Mouse (Mus musculus) neural tube, embryonic 14.5 days (tissue): Measurements from ENCODE around the gene Ttc23. TPM values are rescaled to one million over a fixed set of nuclear protein-coding genes. Genes with fewer than 3 reads are reported as not detected.

ENCODE experiments used
- ATAC-seq: fragments of 200-750 bp; cut with Nextera tagmentation; 2 replicates; pipeline ENCODE4 v1.8.0; 2017; ENCODE audit warnings: low read depth, mild to moderate bottlenecking, moderate TSS enrichment, moderate library complexity
- H3K27ac ChIP-seq: fragments of 300-500 bp; sonication (generic); 2 replicates; pipeline ENCODE4 v1.5.1; 2014; ENCODE audit warnings: low read depth, mild to moderate bottlenecking, control low read depth, low read length, moderate library complexity, mixed read lengths
- H3K27me3 ChIP-seq: fragments of 300-500 bp; sonication (generic); 2 replicates; pipeline ENCODE4 v1.6.1; 2014; ENCODE audit warnings: low read length; ENCODE audit not compliant: control insufficient read depth, insufficient read depth
- H3K36me3 ChIP-seq: fragments of 300-500 bp; sonication (generic); 2 replicates; pipeline ENCODE4 v1.6.1; 2014; ENCODE audit warnings: low read length, mixed read lengths; ENCODE audit not compliant: control insufficient read depth, insufficient read depth
- H3K4me1 ChIP-seq: fragments of 300-500 bp; sonication (generic); 2 replicates; pipeline ENCODE4 v1.6.1; 2014; ENCODE audit warnings: low read length; ENCODE audit not compliant: control insufficient read depth, insufficient read depth
- H3K4me2 ChIP-seq: fragments of 300-500 bp; sonication (generic); 2 replicates; pipeline ENCODE4 v1.6.1; 2014; ENCODE audit warnings: mild to moderate bottlenecking, low read depth, low read length, control low read depth
- H3K4me3 ChIP-seq: fragments of 300-500 bp; sonication (generic); 2 replicates; pipeline ENCODE4 v1.5.1; 2014; ENCODE audit warnings: low read depth, low read length, control low read depth, mixed read lengths
- H3K9ac ChIP-seq: fragments of 300-500 bp; sonication (generic); replicated peaks from 2 replicates; pipeline ENCODE4 v1.6.1; 2014; ENCODE audit warnings: low read depth, mild to moderate bottlenecking, control low read depth, low read length, mixed read lengths
- H3K9me3 ChIP-seq: fragments of 300-500 bp; sonication (generic); 2 replicates; pipeline ENCODE4 v1.6.1; 2016; ENCODE audit warnings: low read length; ENCODE audit not compliant: control insufficient read depth
- WGBS: fragments of 180-500 bp; shearing (Covaris S2); extraction: QIAGEN DNeasy Blood & Tissue Kit; methylation state at CpG from one replicate; pipeline ENCODE4 v1.1.7; 2014; 5-methylcytosine and 5-hydroxymethylcytosine counted together
- polyA plus RNA-seq: library from polyadenylated mRNA; unstranded; fragments of >200 nt; fragmentation: Nextera tagmentation; extraction: Ambion mirVana; gene quantifications from 2 replicates; pipeline ENCODE4 v1.2.1, GENCODE M21; 2014

Gene Ttc23
- polyA plus RNA-seq: 5.4 and 10.9 TPM in 2 replicates

DNA sequence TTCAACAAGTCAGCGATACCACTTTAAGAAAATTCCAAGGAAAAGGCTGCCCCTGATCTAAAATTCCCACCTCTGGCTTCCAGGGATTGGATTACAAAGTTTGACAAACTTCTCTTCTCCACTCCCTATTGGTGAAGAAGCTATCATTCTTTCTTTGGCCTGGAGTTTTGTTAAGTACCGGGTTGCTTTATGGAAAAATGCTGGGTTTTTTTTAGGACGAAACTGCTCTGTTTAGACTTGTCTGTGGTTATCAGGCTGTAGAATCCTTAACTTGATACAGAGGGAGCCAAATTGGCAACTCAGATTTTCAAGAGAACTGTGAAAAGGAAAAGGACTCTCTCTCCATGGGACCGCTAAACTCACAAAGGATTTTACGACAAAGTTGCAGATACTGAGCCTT, at the start of gene Ttc23:
Gene Ttc23, plus strand, starts transcription at position 134 of the 400 bp plus-strand sequence.
- 2% methylated on average over 5 of the region's 5 CpGs for WGBS
- ATAC-seq: no peak
- Histone ChIP-seq H3K4me2 (peak within 1 kb of the TSS; percentile 58), H3K9ac (peak within 1 kb of the TSS; percentile 86; the same call in 1 of the 2 replicates), H3K9me3 (no peaks in the 10 kb centered on the region), H3K4me3 (peak within 1 kb of the TSS; percentile 75), H3K27me3 (no peaks in the 10 kb centered on the region), H3K36me3 (no peaks in the 10 kb centered on the region), H3K4me1 (peaks cover 12% of the 10 kb centered on the region; the same call in 1 of the 2 replicates), H3K27ac (no peak within 1 kb of the TSS)

DNA sequence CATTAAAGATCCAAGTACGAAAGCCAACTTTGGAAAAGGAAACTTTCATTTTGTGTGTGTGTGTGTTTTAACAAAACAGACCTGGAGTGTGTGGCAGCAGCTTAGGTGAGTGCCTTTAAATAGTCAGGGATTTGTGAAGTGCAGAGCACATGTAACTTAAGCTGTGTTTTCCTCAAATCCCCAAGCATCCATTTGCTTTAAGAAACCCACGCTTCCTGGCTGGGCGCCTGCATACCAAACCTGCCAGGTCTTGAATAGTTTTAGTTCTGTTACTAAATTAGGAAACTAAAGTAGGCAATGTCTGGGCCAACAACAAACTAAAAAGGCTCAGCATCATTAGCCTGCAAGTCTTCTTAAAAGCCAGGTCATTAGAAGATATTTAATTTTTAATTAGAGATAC, 49.2 kb upstream of the Ttc23 start:
- WGBS: 74% methylated on average over 3 of the region's 3 CpGs
- H3K9me3 ChIP-seq: no peaks in the 10 kb centered on the region
- no peak overlapping the region for H3K9ac ChIP-seq
- H3K4me2 ChIP-seq: no peak overlapping the region
- no peaks in the 10 kb centered on the region for H3K36me3 ChIP-seq
- ATAC-seq: no peak
- H3K4me1 ChIP-seq: no peaks in the 10 kb centered on the region
- H3K4me3 ChIP-seq: no peak overlapping the region
- H3K27ac ChIP-seq: no peak overlapping the region
- no peaks in the 10 kb centered on the region for H3K27me3 ChIP-seq

DNA sequence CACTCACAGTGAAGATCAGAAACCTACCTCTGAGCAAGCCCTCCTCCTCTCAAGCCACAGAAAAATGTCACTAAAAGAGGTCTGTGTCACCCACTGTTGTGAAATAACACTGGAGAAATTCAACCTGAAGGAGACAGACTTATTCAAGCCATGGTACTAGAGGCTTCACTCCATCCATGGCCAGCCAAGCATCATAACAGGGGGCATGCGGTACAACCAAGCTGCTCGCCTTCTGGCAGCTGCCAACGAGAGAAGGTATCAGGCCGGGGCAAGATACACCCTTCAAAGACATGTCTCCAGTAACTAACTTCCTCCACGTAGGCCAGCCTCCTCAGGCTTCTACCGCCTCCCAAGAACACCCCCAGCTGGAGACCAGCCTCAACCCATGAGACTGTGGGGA, 42.1 kb upstream of the Ttc23 start:
- H3K27me3 ChIP-seq: no peaks in the 10 kb centered on the region
- H3K9me3 ChIP-seq: no peaks in the 10 kb centered on the region
- H3K27ac ChIP-seq: no peak overlapping the region
- H3K4me2 ChIP-seq: no peak overlapping the region
- H3K36me3 ChIP-seq: no peaks in the 10 kb centered on the region
- H3K9ac ChIP-seq: no peak overlapping the region
- no peak for ATAC-seq
- H3K4me1 ChIP-seq: 0 out of 2 replicates have a peak, but pooled peaks cover 5% of the 10 kb centered on the region
- H3K4me3 ChIP-seq: no peak overlapping the region
- 87% methylated on average over 6 of the region's 6 CpGs for WGBS

DNA sequence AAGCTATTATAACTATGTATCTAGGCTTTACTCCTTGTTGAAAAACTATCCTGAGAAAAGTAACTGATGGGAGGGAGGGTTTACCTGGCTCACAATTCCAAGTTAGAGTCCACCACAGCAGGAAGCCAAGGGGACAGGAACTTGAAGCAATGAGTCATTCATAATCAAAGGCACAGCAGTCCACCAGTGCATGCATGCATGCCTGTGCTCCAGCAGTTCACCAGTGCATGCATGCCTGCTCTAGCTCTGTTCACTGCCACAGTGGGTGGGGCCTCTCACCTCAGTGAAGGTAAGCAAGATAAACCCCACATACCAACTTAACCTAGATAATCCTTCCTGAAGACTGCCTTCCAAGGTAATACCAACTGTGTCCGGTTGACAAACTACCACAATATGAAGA, 41.0 kb upstream of the Ttc23 start:
- no peaks in the 10 kb centered on the region for H3K36me3 ChIP-seq
- no peaks in the 10 kb centered on the region for H3K9me3 ChIP-seq
- ATAC-seq: no peak
- 96% methylated on average over 1 of the region's 1 CpGs for WGBS
- H3K9ac ChIP-seq: no peak overlapping the region
- no peak overlapping the region for H3K27ac ChIP-seq
- no peak overlapping the region for H3K4me2 ChIP-seq
- H3K27me3 ChIP-seq: no peaks in the 10 kb centered on the region
- 0 out of 2 replicates have a peak, but pooled peaks cover 5% of the 10 kb centered on the region for H3K4me1 ChIP-seq
- H3K4me3 ChIP-seq: no peak overlapping the region

DNA sequence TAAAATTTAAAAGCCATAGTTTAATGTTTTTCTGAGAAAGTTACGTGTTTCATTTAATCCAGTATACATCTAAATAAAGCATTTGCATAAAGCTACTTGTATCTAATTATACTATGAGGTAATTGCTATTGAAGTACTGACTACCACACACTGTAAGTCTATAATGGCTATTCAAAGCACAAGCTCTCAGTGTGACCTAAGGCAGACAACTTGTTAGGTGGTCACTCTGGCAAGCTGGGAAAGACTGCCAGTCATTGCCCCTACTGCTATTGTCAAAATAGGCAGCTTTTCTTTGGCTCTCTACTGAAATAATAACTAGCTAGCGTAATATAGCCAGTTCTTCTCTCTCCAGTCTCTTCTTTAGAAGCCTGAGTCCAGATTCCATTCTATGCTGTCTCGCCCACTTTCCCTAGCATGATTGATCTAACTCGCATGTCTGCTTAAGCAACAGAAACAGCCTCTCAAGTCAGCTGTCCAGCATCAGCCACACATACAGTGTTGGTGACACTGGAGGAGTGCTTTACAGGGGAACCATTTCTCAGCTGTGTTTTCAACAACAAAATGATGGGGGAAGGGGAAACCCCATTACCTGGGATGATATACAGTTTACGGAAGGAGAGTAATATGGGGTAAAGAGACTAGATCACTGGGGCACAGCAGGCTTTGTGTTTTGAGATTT, 39.4 kb upstream of the Ttc23 start:
- H3K4me2 ChIP-seq: no peak overlapping the region
- WGBS: 67% methylated on average over 5 of the region's 5 CpGs
- no peaks in the 10 kb centered on the region for H3K36me3 ChIP-seq
- ATAC-seq: no peak
- H3K9ac ChIP-seq: no peak overlapping the region
- no peaks in the 10 kb centered on the region for H3K9me3 ChIP-seq
- no peaks in the 10 kb centered on the region for H3K27me3 ChIP-seq
- H3K4me3 ChIP-seq: no peak overlapping the region
- H3K4me1 ChIP-seq: 0 out of 2 replicates have a peak, but pooled peaks cover 5% of the 10 kb centered on the region
- H3K27ac ChIP-seq: no peak overlapping the region

DNA sequence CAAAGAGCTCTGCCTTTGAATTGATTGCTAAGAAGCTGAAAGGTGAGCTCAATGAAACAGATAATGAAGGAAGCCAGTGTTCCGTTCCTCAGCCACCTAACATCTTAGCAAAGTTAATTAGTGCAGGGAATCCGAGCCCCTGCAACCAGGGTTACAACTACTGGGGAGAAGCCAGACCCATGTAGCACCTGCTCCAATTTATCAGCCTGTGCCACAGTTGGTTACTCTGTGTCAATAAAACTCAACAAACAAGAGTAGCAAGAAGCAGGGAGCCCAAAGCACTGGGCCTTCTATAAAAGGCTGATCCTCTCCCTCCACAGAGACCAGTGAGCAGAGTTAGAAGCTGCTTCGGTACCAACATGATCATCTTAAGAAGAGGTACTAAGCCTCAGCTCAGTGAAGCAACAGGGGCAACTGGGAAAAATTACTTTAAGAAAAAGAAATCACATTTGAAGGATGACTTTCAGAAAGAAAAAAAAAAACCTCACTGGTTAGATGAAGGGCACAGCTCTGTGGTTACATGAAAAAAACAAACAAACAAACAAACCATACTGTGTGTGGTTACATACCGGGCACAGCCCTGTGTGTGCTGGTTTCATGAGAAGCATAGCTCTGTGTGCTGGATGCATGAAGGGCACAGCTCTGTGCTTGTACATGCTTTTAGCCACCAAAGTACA, 38.7 kb upstream of the Ttc23 start:
- H3K27me3 ChIP-seq: no peaks in the 10 kb centered on the region
- H3K36me3 ChIP-seq: no peaks in the 10 kb centered on the region
- ATAC-seq: no peak
- H3K9ac ChIP-seq: no peak overlapping the region
- no peaks in the 10 kb centered on the region for H3K9me3 ChIP-seq
- no peak overlapping the region for H3K4me3 ChIP-seq
- H3K4me1 ChIP-seq: peaks cover 9% of the 10 kb centered on the region; the same call in 1 of the 2 replicates
- H3K4me2 ChIP-seq: no peak overlapping the region
- no peak overlapping the region for H3K27ac ChIP-seq
- 39% methylated on average over 4 of the region's 4 CpGs for WGBS

DNA sequence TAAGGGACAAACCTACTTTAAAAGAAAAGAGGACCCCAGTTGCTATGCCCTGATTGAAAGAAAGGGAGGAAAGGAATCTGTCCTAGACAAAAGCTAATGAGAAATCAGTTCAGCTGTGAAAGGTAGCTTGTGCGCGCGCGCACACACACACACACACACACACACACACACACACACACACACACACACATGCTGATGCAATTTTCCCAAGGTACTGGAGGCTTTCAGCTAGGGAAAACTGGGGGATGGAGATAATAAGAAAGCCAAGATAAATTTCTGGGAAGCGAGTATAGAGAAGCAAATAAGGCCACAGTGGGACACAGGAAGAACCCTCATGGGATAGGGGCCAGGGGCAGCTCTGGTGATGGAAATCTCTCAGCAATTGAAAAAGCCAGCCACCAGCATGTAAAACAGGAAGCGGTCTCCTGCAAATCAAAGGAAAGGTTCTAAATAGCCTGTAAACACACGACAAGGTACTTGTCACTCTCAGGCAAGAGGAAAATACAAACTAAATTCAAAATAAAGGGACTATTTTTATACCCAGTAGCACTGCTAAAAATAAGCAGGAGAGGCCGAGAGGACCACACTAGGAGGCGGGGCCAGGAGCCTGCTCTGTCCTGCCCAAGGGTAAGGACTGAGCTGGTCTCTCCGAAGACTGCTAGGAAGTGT, 33.3 kb upstream of the Ttc23 start:
- Histone ChIP-seq H3K4me3 (no peak overlapping the region), H3K27me3 (no peaks in the 10 kb centered on the region), H3K4me2 (no peak overlapping the region), H3K9me3 (no peaks in the 10 kb centered on the region), H3K4me1 (peaks cover 7% of the 10 kb centered on the region; the same call in 1 of the 2 replicates), H3K27ac (no peak overlapping the region), H3K9ac (no peak overlapping the region), H3K36me3 (0 out of 2 replicates have a peak, but pooled peaks cover 2% of the 10 kb centered on the region)
- 53% methylated on average over 10 of the region's 10 CpGs for WGBS
- ATAC-seq: no peak

DNA sequence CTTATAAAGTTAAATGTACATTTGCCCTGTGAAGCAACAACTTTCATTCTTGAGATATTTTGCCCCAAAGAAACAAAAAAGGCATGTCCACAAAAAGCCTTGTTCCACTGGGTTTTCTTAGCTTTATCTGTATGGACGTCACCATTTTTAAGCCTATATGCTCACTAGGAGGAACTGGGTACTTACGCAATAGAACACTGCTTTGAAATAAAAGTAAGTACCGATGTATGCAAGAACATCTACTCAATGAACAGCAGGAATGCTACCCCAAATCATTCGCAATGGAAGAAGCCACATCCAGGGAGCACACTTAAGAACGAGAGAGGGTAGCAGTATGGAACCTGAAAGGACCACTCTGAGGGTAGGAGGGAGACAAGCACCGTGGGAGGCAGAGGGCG, 32.7 kb upstream of the Ttc23 start:
- Histone ChIP-seq H3K4me1 (peaks cover 7% of the 10 kb centered on the region; the same call in 1 of the 2 replicates), H3K4me3 (no peak overlapping the region), H3K9me3 (no peaks in the 10 kb centered on the region), H3K27ac (no peak overlapping the region), H3K4me2 (no peak overlapping the region), H3K27me3 (no peaks in the 10 kb centered on the region), H3K9ac (no peak overlapping the region), H3K36me3 (0 out of 2 replicates have a peak, but pooled peaks cover 2% of the 10 kb centered on the region)
- no peak for ATAC-seq
- 87% methylated on average over 7 of the region's 7 CpGs for WGBS

DNA sequence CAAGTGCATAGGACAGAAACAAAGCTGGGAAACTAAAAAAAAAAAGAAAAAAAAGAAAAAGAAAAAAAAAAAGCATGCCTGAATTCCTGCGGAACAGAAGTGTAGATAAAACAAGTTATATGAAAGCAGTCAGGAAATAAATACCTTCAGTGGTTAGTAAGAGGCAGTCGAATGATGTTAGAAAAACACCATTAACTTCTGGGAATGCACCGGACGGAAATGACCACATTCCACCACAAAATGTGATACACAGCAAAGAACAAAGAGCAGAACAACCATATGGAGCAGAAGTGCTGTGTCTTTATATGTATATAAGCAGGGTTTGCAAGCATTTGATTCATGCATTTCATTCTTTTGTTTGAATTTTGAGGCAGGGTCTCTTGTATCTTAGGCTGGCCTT, 30.3 kb upstream of the Ttc23 start:
- H3K9me3 ChIP-seq: no peaks in the 10 kb centered on the region
- WGBS: 88% methylated on average over 4 of the region's 4 CpGs
- H3K4me3 ChIP-seq: no peak overlapping the region
- no peaks in the 10 kb centered on the region for H3K27me3 ChIP-seq
- no peak overlapping the region for H3K27ac ChIP-seq
- no peak overlapping the region for H3K9ac ChIP-seq
- H3K4me1 ChIP-seq: peaks cover 7% of the 10 kb centered on the region; the same call in 1 of the 2 replicates
- no peak for ATAC-seq
- H3K4me2 ChIP-seq: no peak overlapping the region
- 0 out of 2 replicates have a peak, but pooled peaks cover 2% of the 10 kb centered on the region for H3K36me3 ChIP-seq
